Mouse (Mus musculus) embryonic fibroblast, embryonic 13.5 days (primary cell): Measurements from ENCODE around the gene Fcgr4.

Experiments used
- CTCF ChIP-seq: IDR thresholded peaks from 2 replicates; pipeline ENCODE4 v1.5.1; 2011; ENCODE audit warnings: mild to moderate bottlenecking, control low read depth, low read length, moderate library complexity, borderline replicate concordance; ENCODE audit not compliant: insufficient read depth
- POLR2A ChIP-seq: IDR thresholded peaks from 2 replicates; pipeline ENCODE4 v1.6.1; 2011; ENCODE audit warnings: low read depth, mild to moderate bottlenecking, control low read depth, low read length, moderate library complexity

DNA sequence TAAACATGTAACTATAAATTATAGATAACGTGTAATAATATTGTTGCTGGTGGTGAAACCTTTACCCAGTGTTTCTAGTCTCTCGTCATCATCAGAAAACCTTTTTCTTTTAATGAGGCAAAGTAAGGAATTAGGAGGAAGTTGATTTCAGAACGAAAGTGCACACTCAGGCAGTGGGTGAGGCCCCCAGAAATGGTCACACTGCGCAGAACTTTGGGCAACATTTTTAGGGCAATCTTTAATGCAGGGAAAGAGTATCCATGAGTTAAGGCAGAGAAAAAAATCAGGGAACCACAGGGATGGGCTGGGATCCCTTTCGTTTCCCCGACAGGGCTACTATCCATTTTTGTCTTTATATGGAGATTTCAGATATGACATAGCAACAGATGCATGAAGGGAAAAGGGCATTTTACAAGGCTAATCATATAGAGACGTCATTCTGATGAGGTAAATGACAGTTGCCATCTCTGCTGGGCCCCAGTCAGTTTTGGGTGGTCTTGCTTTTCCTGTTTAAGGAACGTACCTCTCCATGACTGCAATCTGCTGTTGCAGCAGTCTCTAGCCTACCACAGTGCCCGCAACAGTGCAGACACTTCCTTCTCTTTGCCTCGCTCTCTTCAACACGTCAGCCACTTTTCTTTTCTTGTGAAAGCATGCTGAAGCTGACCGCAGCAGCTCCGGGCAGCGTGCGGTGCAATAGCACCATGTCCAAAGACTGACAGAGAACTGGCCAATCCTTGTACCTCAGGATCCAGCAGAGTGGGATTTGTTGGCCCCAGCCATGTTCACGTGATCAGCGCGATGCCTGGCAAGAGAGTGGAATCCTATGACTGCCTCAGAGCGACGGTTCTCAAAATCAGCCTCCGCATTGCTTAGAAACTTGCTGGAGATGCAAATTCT lies 20.7 kb upstream of the Fcgr4 start:
- TF ChIP-seq CTCF (no peak), POLR2A (no peak)
